Mouse (Mus musculus): ENCODE data around the gene Stil. TPM values are rescaled to one million over a fixed set of nuclear protein-coding genes. Genes with fewer than 3 reads are reported as not detected.
A peak's percentile ranks its signal among the peaks of the same experiment; 100 is the strongest.

Stil gene
- total RNA-seq, 2 experiments from 2014 or later, result 9.4 to 22.8 TPM

DNA sequence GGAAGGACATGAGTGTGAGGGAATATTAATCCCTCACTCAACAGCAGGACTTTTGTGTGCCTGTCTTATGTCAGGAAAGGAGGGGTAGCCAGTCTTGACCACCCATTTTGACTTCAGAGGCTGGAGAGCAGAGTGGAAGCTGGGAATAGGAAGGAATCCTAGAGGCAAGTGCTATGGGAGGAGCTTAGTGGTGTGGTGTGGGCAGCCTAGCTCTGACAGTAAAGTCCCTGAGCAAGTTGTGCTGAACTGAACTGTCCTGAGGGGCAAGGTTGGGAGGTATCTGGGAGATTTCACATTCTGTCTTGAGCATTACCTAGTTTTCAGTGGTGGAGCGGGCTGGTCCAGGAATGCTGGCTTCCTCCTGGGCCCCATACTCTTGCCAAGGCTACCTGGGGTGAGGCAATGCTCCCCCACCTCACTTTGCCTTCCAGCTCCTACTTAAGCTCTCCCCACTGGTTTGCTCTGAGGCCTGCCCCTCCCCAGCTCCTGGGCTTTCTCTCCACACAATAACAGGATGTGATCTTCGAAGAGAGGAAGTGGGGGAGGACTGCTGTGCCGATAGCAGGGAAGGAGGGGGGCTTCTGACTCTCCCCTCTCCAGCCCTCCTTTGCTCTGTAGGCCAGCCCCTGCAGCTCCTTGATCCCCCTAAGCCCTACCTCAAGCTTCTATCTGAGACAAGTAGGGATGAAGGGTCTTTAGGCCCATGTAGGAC is 75.4 kb downstream of the Stil start:
- ATAC-seq (replicated peaks; ENCODE audit: low FRiP score, poor library complexity, severe bottlenecking), result no peak

DNA sequence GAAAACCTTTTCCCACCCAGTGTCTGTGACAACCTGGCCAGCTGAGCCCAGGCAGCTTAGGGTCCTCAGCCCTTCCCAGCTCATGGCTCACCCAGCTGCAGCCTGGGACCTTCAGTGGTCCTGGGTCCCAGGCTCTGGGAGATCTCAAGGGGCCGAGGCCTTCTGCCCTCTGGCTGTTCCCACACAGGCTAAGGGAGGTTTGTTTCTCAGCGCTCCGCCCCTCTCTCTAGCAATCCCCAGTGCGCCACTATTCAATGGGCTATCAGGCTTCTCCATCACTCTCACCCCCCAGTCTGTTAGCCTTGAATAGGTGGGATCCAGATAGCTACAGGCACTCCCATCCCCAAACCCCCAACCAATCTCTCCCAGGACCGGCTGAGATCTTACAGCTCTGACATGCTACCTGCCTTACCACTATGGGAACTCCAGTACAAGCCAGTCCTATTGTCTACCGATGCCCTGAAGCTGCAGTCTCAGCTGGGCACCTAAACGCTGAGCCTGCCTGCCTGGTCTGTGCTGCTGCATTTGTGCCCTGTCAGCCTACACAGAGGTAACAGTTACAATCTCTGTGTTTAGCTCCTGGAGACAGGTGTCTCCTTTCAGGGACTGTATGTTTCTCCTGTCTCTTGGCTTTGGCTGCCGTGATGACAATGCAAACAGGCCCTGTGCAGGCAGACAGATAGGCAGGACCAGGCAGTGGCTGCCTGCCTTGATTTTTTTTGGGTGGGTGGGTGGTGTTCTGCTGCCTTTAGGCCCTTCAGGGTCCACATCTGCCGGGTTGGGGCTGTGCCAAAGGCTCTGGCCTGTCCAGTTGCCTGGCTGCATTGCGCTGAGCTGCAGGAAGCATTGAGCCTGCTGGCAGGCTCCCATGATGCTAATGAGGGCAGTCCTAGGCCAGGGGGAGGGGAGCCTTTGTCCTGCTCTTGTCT is 79.2 kb downstream of the Stil start:
- no peak for ATAC-seq (replicated peaks; ENCODE audit: low FRiP score, poor library complexity, severe bottlenecking)

DNA sequence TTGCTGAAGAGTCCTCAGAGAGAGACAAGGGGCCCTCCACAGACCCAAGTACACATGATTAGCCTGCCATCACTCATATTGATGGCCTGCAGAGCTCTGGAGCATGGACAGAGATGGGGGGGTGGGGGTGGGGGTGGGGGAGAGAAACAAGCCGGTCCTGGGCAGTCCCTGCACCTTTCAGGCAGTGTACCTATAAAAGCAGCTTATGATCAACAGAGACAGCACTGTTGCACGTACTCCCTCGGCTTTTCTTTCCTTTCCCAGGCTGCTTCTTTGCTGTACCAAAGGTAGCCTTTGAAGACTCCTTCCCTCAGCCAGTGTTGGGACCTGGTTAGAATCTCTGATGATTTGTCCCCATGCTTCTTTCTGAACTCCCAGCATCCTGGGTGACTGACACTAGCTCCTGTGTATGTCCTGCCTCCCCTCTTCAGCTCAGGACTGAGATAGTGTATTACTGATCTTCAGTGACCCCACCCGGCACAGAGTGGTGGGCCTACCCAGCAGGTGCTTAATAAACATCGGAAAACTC is 79.9 kb downstream of the Stil start:
- ATAC-seq (replicated peaks; ENCODE audit: low FRiP score, poor library complexity, severe bottlenecking), result no peak

DNA sequence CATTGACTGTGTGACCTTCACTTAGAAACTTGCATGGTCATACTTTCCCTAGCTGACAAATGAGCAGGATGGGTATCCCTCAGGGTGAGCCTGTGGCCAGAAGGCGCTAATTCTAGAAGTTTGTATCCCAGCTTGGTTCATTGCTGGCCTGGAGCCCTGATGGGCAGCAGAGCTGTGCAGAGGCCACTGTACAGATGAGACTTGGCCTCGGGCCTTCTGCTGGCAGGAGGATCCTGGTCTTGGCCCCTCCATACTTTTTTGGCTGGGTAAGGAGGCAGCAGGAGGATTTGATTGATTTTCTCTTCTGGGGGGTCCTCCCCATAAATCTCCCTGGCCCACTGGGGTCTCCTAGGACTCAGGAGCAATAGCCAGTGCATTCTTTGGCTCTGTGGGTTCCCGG is 83.1 kb downstream of the Stil start:
- no peak for ATAC-seq (replicated peaks; ENCODE audit: low FRiP score, poor library complexity, severe bottlenecking)

DNA sequence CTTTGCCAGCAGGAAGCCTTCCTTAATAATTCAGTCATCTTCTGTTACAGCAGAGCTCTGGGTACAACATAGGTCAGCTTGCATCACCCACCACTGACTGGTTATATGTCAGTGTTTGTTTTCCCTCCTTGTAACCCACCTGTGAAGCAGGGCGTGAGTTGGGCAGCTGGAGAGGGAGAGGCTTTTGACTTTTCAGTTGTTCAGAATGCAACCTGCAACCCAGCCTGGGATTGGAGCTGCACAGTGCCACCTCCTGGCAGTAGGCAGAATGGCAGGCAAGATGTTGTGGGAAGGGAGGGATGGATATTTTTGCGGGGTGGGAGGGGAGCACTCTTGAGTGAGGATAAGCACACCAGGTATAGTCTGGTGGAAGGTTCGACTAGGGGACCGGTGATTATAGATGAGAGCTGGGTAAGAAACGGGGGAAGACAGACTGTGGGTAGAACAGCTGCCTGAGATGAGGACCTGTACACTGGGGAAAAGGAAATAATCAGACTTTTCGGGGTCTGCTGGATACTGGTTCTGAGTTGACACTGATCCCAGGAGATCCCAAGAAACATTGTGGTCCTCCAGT is 85.7 kb downstream of the Stil start:
- peak; percentile 60 for ATAC-seq (replicated peaks; ENCODE audit: low FRiP score, poor library complexity, severe bottlenecking)

DNA sequence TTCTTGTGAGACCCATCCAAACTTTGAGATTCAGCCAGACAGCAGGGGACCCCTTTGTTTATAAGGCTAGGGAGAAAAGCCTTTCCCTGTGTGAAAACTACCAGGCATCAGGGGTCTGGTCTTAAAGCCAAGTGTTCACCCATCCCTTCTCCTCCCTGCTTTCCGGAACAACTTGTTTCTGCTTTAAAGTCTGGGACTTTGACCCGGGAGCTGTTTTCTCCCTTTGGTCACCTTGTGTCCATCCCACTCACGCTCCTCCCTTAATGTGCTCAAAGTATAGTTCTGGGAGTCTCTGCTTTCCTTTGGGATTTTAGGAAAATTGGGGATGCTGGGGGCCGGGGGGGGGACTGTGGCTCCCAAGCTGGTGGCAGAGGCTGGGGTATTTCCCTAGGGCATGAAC is 86.3 kb downstream of the Stil start:
- no peak for ATAC-seq (replicated peaks; ENCODE audit: low FRiP score, poor library complexity, severe bottlenecking)

DNA sequence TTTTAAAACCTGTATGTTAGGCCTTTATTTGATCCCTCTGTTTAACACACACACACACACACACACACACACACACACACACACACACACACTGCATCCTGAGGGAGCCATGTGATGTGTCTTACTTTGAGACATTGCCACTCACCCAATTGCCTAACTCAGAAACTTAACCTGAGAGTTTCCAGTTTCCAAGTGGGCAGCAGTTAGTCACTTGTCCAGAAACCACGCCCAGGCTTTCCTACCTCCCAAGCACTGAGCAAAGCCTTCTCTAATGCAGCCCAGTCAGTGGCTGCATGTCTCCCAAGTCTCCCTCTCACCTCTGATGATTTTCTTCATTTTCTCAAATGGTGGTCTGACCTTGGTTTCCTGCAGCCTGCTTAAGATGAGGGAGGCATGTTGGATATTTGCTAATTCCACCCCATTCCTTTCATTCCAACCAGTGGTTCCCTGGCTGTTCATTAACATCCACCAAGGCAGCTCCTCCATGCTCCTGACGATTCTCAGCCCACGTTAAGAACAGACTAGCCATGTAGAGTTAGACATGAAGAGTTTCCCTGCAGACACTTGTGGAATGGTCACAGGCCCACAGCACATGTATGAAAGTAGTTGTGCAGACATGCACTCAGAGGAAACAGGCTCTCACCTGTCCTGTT is 86.9 kb downstream of the Stil start:
- ATAC-seq (replicated peaks; ENCODE audit: low FRiP score, poor library complexity, severe bottlenecking), result no peak

DNA sequence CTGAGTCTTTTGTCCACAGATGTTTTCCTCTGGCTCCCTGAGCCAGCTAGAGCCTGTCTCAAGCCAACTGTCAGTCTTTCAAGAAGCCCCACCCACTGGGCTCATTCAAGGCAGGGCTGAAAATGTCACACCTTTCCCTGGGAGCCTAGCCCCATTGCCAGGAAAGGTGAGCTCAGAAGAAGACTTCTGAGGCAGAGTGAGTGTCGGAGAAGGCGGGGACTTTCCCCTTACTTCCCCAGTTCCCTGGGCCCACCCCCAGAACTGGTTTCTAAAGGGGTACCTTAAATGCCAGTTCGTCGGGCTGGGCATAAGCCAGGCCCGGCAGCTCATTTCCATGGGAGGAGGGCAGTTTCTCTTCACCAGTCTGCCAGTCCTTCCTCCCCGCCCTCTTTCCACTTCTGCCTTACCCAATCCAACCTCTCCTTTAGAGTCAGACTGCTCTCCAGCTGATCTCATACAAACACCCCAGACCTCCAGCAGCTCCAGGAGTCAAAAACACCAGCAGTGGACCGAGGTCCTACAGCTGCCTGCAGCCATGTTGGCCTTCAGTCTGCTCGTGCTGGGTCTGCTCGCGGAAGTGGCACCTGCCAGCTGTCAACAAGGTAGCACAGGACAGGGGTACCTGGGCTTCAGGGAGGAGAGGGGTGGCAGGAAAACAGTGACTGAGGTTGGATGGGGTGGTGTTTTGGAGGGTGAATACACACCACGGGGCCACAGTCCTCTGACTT is 88.8 kb downstream of the Stil start, which contains the start of gene Pdzk1ip1:
Gene Pdzk1ip1, plus strand, starts transcription at position 98 of the 728 bp plus-strand sequence.
- ATAC-seq (replicated peaks; ENCODE audit: low FRiP score, poor library complexity, severe bottlenecking), result peak; percentile 82

DNA sequence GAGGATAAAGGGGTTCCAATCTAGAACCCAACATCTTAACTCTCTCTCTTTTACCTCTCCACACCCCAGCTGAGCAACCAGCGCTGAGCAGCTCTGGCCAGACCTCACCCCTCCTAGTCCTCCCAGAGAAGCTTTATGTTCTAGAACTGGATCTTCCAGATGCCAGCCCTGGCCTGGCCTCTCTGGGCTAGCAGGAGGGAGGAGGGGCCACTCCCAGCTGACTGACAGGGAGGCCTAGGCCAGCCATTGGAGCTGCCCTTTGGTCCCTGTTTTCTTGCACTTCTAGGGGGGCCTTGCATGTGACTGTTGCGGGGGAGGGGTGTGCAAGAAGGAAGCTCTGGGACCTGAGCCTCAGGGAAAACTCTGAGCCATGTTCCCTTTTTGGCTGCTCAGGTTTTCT is 90.6 kb downstream of the Stil start:
- peak; percentile 22; the same call in 1 of the 2 replicates for ATAC-seq (replicated peaks; ENCODE audit: low FRiP score, poor library complexity, severe bottlenecking)

DNA sequence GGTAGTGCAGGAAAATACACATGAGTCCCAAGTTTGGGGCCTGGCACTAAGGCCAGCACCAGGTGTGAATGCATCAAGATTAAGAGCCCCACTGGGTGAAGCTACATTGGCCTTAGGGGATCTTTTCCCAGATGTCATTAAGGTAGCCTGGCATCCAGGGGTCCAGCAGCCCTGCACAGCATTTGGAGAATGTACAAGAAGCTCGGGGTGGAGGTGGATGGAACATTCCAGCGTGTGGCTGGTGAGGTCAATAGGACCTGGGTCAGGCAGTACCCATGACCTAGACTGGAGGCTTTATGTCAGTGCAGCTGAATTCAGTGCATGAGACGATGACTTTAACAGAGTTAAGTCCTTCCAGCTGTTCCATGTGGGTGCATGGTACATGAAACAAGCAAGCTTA is 91.8 kb downstream of the Stil start:
- no peak for ATAC-seq (replicated peaks; ENCODE audit: low FRiP score, poor library complexity, severe bottlenecking)

Other genes with a start within 250 kb of the Stil start
- gene Gm12830, start 178.4 kb upstream of the Stil start, total RNA-seq (2015; ENCODE audit: low replicate concordance), result not detected in 2 replicates
- gene Gm12830, start 178.4 kb upstream of the Stil start, total RNA-seq (2017; ENCODE audit: low replicate concordance), result not detected in 2 replicates
- not detected in 2 replicates for gene Foxd2, start 91.3 kb upstream of the Stil start, total RNA-seq (2015; ENCODE audit: low replicate concordance)
- gene Foxd2, start 91.3 kb upstream of the Stil start, total RNA-seq (2017; ENCODE audit: low replicate concordance), result 0.28 TPM in 1 of 2 replicates, not detected in the other
- gene Foxe3, start 74.1 kb upstream of the Stil start, total RNA-seq (2015; ENCODE audit: low replicate concordance), result not detected in 2 replicates
- not detected in 2 replicates for gene Foxe3, start 74.1 kb upstream of the Stil start, total RNA-seq (2017; ENCODE audit: low replicate concordance)
- 20.9 and 31.3 TPM in 2 replicates for gene Cmpk1, start 12.9 kb upstream of the Stil start, total RNA-seq (2015; ENCODE audit: low replicate concordance)
- 19.4 and 29.1 TPM in 2 replicates for gene Cmpk1, start 12.9 kb upstream of the Stil start, total RNA-seq (2017; ENCODE audit: low replicate concordance)
- gene Tal1, start 56.3 kb downstream of the Stil start, total RNA-seq (2015; ENCODE audit: low replicate concordance), result 75.1 and 94.0 TPM in 2 replicates
- 92.9 and 102 TPM in 2 replicates for gene Tal1, start 56.3 kb downstream of the Stil start, total RNA-seq (2017; ENCODE audit: low replicate concordance)
- 377 and 402 TPM in 2 replicates for gene Pdzk1ip1, start 88.5 kb downstream of the Stil start, total RNA-seq (2015; ENCODE audit: low replicate concordance)
- gene Pdzk1ip1, start 88.5 kb downstream of the Stil start, total RNA-seq (2017; ENCODE audit: low replicate concordance), result 332 and 366 TPM in 2 replicates
- gene Cyp4x1, start 134.1 kb downstream of the Stil start, total RNA-seq (2015; ENCODE audit: low replicate concordance), result not detected in 2 replicates
- gene Cyp4x1, start 134.1 kb downstream of the Stil start, total RNA-seq (2017; ENCODE audit: low replicate concordance), result not detected in 2 replicates
- not detected in 2 replicates for gene Cyp4a29, start 241.9 kb downstream of the Stil start, total RNA-seq (2015; ENCODE audit: low replicate concordance)
- not detected in 2 replicates for gene Cyp4a29, start 241.9 kb downstream of the Stil start, total RNA-seq (2017; ENCODE audit: low replicate concordance)

Data from erythroblast, adult 5-6 weeks (primary cell).